Mouse (Mus musculus) ES-E14 (cell line): ENCODE results near the gene Lamc1.

Experiments
- CHD2 ChIP-seq: IDR thresholded peaks from 2 replicates; pipeline ENCODE4 v1.6.1; 2014; ENCODE audit warnings: mild to moderate bottlenecking, low read depth, low read length, inconsistent platforms
- MAFK ChIP-seq: IDR thresholded peaks from 2 replicates; pipeline ENCODE4 v1.6.1; 2014; ENCODE audit warnings: mild to moderate bottlenecking, low read depth, low read length, inconsistent platforms; ENCODE audit not compliant: insufficient read depth
- ZC3H11A ChIP-seq: IDR thresholded peaks from 2 replicates; pipeline ENCODE4 v1.6.1; 2012; ENCODE audit warnings: low read depth, mild to moderate bottlenecking, inconsistent platforms, low read length, borderline replicate concordance
- ZNF384 ChIP-seq: IDR thresholded peaks from 2 replicates; pipeline ENCODE4 v1.6.1; 2012; ENCODE audit warnings: low read depth, low read length, inconsistent platforms

- no peak for TF ChIP-seq MAFK
- no peak for TF ChIP-seq ZNF384
- TF ChIP-seq CHD2, result no peak
- no peak for TF ChIP-seq ZC3H11A
These were observed 47.2 kb upstream of the Lamc1 start for GRCm38 (mm10) chr1:153379832-153380231.
